In genomic region chrX:71972686-71973085, GRCm38 (mm10) we compare ENCODE assay signal across 12 mouse cellular contexts.
"Had no signal": no experiment of that assay in that cellular context is flagged by ENCODE, and none has a peak within 500 bp of the region (broad histone marks: within the 10 kb centered on the region; RNA-seq: fewer than 3 reads in every experiment).

Gene Fate1, plus strand, starts transcription at chrX:71972986.

- DNase-seq: left cerebral cortex, postnatal 4 days; liver; liver, embryonic 13.5 days; liver, postnatal 0 days; lung, adult 18-20 months; lung, adult 2 months; lung, embryonic 14.5 days; lung, postnatal 10 days; lung, postnatal 14 days; lung, postnatal 36 days; lung, postnatal 4 days; midbrain, embryonic 14.5 days had no signal
